Mouse (Mus musculus) liver, embryonic 11.5 days (tissue): ENCODE data around the gene Ccdc189. TPM values are rescaled to one million over a fixed set of nuclear protein-coding genes. Genes with fewer than 3 reads are reported as not detected.

ENCODE experiments used
- ATAC-seq: fragments of 200-750 bp; cut with Nextera tagmentation; replicated peaks from 2 replicates; pipeline ENCODE4 v1.8.0; 2017; ENCODE audit warnings: moderate number of reproducible peaks, mild to moderate bottlenecking, moderate TSS enrichment, moderate library complexity; ENCODE audit not compliant: low FRiP score
- DNase-seq: peaks from one replicate; pipeline ENCODE4 v3.0.0-alpha.2; 2017; ENCODE audit warnings: low spot score
- H3K27ac ChIP-seq: fragments of 300-500 bp; sonication (generic); 2 replicates; pipeline ENCODE4 v1.5.1; 2014; ENCODE audit warnings: mild to moderate bottlenecking, low read depth, low read length, control low read depth
- H3K27me3 ChIP-seq: fragments of 300-500 bp; sonication (generic); replicated peaks from 2 replicates; pipeline ENCODE4 v1.6.1; 2014; ENCODE audit warnings: low read length, mixed read lengths; ENCODE audit not compliant: control insufficient read depth, insufficient read depth
- H3K36me3 ChIP-seq: fragments of 300-500 bp; sonication (generic); 2 replicates; pipeline ENCODE4 v1.6.1; 2014; ENCODE audit warnings: mild to moderate bottlenecking, low read length, moderate library complexity, mixed read lengths; ENCODE audit not compliant: control insufficient read depth, insufficient read depth
- H3K4me1 ChIP-seq: fragments of 300-500 bp; sonication (generic); replicated peaks from 2 replicates; pipeline ENCODE4 v1.6.1; 2014; ENCODE audit warnings: low read length, mixed read lengths; ENCODE audit not compliant: control insufficient read depth, insufficient read depth
- H3K4me2 ChIP-seq: fragments of 300-500 bp; sonication (generic); 2 replicates; pipeline ENCODE4 v1.6.1; 2014; ENCODE audit warnings: mild to moderate bottlenecking, control low read depth, moderate library complexity
- H3K4me3 ChIP-seq: fragments of 300-500 bp; sonication (generic); 2 replicates; pipeline ENCODE4 v1.5.1; 2014; ENCODE audit warnings: low read depth, low read length, control low read depth
- H3K9ac ChIP-seq: fragments of 300-500 bp; sonication (generic); 2 replicates; pipeline ENCODE4 v1.6.1; 2014; ENCODE audit warnings: low read depth, low read length, control low read depth
- H3K9me3 ChIP-seq: fragments of 300-500 bp; sonication (generic); 2 replicates; pipeline ENCODE4 v1.6.1; 2016; ENCODE audit warnings: low read length, inconsistent platforms, mixed read lengths; ENCODE audit not compliant: control insufficient read depth
- WGBS: fragments of 180-500 bp; shearing (Covaris S2); extraction: QIAGEN DNeasy Blood & Tissue Kit; methylation state at CpG from one replicate; pipeline ENCODE4 v1.1.7; 2014; 5-methylcytosine and 5-hydroxymethylcytosine counted together
- polyA plus RNA-seq: library from polyadenylated mRNA; unstranded; fragments of >200 nt; fragmentation: Nextera tagmentation; extraction: Ambion mirVana; gene quantifications from 2 replicates; pipeline ENCODE4 v1.2.1, GENCODE M21; 2014

The Ccdc189 gene
- polyA plus RNA-seq, 1 experiment from 2014 or later: 5.4 TPM

GRCm38 (mm10) chr7:127588901-127589300 is 506 bp upstream of the Ccdc189 start:
- DNase-seq (no peak), ATAC-seq (no peak)
- no peaks in the 10 kb centered on the region for H3K27me3 ChIP-seq
- H3K4me3 ChIP-seq: peak overlapping the region; percentile 95
- peak overlapping the region; percentile 94 for H3K4me2 ChIP-seq
- WGBS: 4% methylated on average over 29 of the region's 29 CpGs
- peak overlapping the region; percentile 89 for H3K9ac ChIP-seq
- peaks cover 28% of the 10 kb centered on the region for H3K4me1 ChIP-seq
- peaks cover 36% of the 10 kb centered on the region for H3K36me3 ChIP-seq
- no peaks in the 10 kb centered on the region for H3K9me3 ChIP-seq
- 0 out of 2 replicates have a peak overlapping the region, but pooled peaks have one; percentile 45 for H3K27ac ChIP-seq

- Histone ChIP-seq H3K27me3 (no peaks in the 10 kb centered on the region), H3K4me2 (peak overlapping the region; percentile 94), H3K27ac (no peak overlapping the region), H3K9me3 (no peaks in the 10 kb centered on the region), H3K4me3 (peak overlapping the region; percentile 95), H3K4me1 (peaks cover 28% of the 10 kb centered on the region), H3K36me3 (peaks cover 33% of the 10 kb centered on the region), H3K9ac (no peak overlapping the region; the same call in 1 of the 2 replicates)
- ATAC-seq: no peak
- WGBS: 68% methylated on average over 5 of the region's 5 CpGs
- DNase-seq: no peak
These were observed 1.2 kb downstream of the Ccdc189 start for GRCm38 (mm10) chr7:127587196-127587595.

GRCm38 (mm10) chr7:127586149-127586548 is 2.2 kb downstream of the Ccdc189 start:
- Histone ChIP-seq H3K27me3 (no peaks in the 10 kb centered on the region), H3K4me2 (peak overlapping the region; percentile 12), H3K4me3 (no peak overlapping the region), H3K27ac (peak overlapping the region; percentile 1; the same call in 1 of the 2 replicates), H3K36me3 (peaks cover 29% of the 10 kb centered on the region), H3K9me3 (no peaks in the 10 kb centered on the region), H3K9ac (peak overlapping the region; percentile 28; the same call in 1 of the 2 replicates), H3K4me1 (peaks cover 28% of the 10 kb centered on the region)
- WGBS: 59% methylated on average over 6 of the region's 6 CpGs
- ATAC-seq (peak; percentile 32), DNase-seq (no peak)

- DNase-seq (no peak), ATAC-seq (no peak)
- 90% methylated on average over 7 of the region's 7 CpGs for WGBS
- H3K4me2 ChIP-seq: no peak overlapping the region
- H3K36me3 ChIP-seq: peaks cover 20% of the 10 kb centered on the region; the same call in 1 of the 2 replicates
- H3K9ac ChIP-seq: no peak overlapping the region
- no peaks in the 10 kb centered on the region for H3K27me3 ChIP-seq
- no peaks in the 10 kb centered on the region for H3K9me3 ChIP-seq
- peaks cover 28% of the 10 kb centered on the region for H3K4me1 ChIP-seq
- no peak overlapping the region for H3K4me3 ChIP-seq
- H3K27ac ChIP-seq: no peak overlapping the region
These were observed 3.4 kb downstream of the Ccdc189 start for GRCm38 (mm10) chr7:127585031-127585430.

DNA sequence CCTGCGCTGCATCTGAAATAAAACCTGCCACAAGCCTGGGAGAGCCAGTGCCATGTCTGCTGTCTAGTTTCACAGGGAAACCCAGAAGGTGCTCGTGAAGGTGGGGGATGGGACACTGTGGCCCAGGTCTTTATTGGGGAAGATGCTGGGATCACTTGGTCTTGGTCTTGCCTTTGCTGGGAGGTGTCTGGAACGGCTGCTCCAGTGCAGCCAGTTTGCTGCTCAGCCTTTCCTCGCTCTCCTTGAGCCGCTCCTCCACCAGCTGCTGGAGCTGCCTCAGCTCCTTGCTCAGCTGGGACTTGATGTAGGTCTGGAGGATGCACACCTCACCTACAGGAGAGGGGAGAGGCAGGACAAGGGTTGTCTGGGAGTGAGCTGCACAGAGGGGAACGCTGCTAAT is 5.1 kb downstream of the Ccdc189 start:
- no peak for DNase-seq
- Histone ChIP-seq H3K4me2 (no peak overlapping the region), H3K27me3 (no peaks in the 10 kb centered on the region), H3K9ac (no peak overlapping the region), H3K36me3 (peaks cover 25% of the 10 kb centered on the region), H3K27ac (no peak overlapping the region), H3K9me3 (no peaks in the 10 kb centered on the region), H3K4me3 (no peak overlapping the region), H3K4me1 (peaks cover 21% of the 10 kb centered on the region)
- no peak for ATAC-seq
- 91% methylated on average over 6 of the region's 6 CpGs for WGBS

- DNase-seq (no peak), ATAC-seq (no peak)
- Histone ChIP-seq H3K27ac (peak overlapping the region; percentile 67), H3K4me2 (peak overlapping the region; percentile 84), H3K36me3 (0 out of 2 replicates have a peak, but pooled peaks cover 2% of the 10 kb centered on the region), H3K4me1 (peaks cover 10% of the 10 kb centered on the region), H3K4me3 (peak overlapping the region; percentile 90), H3K27me3 (no peaks in the 10 kb centered on the region), H3K9ac (peak overlapping the region; percentile 80), H3K9me3 (no peaks in the 10 kb centered on the region)
- 15% methylated on average over 7 of the region's 7 CpGs for WGBS
These were observed 14.3 kb downstream of the Ccdc189 start for GRCm38 (mm10) chr7:127574115-127574514.

GRCm38 (mm10) chr7:127573503-127574008 is 14.8 kb downstream of the Ccdc189 start:
- WGBS: 1% methylated on average over 27 of the region's 28 CpGs
- Histone ChIP-seq H3K4me1 (peaks cover 10% of the 10 kb centered on the region), H3K36me3 (peaks cover 6% of the 10 kb centered on the region; the same call in 1 of the 2 replicates), H3K4me2 (peak overlapping the region; percentile 84), H3K27me3 (no peaks in the 10 kb centered on the region), H3K27ac (peak overlapping the region; percentile 67), H3K9me3 (no peaks in the 10 kb centered on the region), H3K4me3 (peak overlapping the region; percentile 90), H3K9ac (peak overlapping the region; percentile 80)
- ATAC-seq (peak; percentile 58), DNase-seq (no peak)

DNA sequence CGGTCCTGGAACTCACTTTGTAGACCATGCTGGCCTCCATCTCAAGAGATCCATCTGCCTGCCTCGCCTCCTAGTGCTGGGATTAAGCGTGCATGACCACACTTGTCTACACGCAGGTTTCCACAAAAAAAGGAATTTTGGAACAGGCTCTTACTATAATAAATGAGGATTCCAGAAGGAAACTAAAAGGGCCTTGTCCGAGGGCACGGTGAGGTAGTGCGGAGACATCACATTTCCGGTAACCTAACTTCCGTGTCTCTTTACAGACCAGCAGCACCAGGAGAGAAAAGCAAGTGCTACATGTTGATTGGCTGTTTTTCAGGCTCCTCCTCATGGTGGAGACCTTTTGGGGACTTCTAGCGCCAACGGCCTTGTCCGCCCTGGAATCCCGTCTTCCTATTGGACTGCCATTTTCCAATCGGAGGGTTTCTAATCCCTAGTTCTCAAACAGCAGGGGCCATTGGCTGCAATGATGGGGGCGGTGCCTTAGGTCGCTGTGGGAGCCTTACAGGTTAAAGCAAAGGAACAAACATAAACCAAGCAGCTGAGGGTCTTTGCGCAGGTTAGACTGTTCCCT is 15.4 kb downstream of the Ccdc189 start, which contains the start of gene Phkg2:
TSS of gene Phkg2 (plus strand) at position 446 of the 577 bp plus-strand sequence.
- H3K9me3 ChIP-seq: no peaks in the 10 kb centered on the region
- WGBS: under 1% methylated on average over 17 of the region's 17 CpGs
- H3K4me3 ChIP-seq: peak within 1 kb of the TSS; percentile 90
- H3K4me2 ChIP-seq: peak within 1 kb of the TSS; percentile 84
- H3K9ac ChIP-seq: peak within 1 kb of the TSS; percentile 80
- peak within 1 kb of the TSS; percentile 67 for H3K27ac ChIP-seq
- peaks cover 6% of the 10 kb centered on the region; the same call in 1 of the 2 replicates for H3K36me3 ChIP-seq
- peak; percentile 83 for DNase-seq
- peak; percentile 99 for ATAC-seq
- H3K27me3 ChIP-seq: no peaks in the 10 kb centered on the region
- H3K4me1 ChIP-seq: peaks cover 10% of the 10 kb centered on the region
